Mouse (Mus musculus) MEL (cell line): ENCODE data around the gene Flnc.

Experiments
- BHLHE40 ChIP-seq: IDR thresholded peaks from 2 replicates; pipeline ENCODE4 v1.6.1; 2012; ENCODE audit warnings: low read depth, mild to moderate bottlenecking, inconsistent platforms, low read length, improper control_type of control experiment, borderline replicate concordance
- MAFK ChIP-seq: IDR thresholded peaks from 2 replicates; pipeline ENCODE4 v1.6.1; 2011; ENCODE audit warnings: low read depth, mild to moderate bottlenecking, low read length, improper control_type of control experiment, borderline replicate concordance
- MEF2A ChIP-seq: IDR thresholded peaks from 2 replicates; pipeline ENCODE4 v1.6.1; 2014; ENCODE audit warnings: low read depth, mild to moderate bottlenecking, inconsistent platforms, low read length, improper control_type of control experiment; ENCODE audit not compliant: poor library complexity, insufficient replicate concordance, severe bottlenecking; ENCODE audit errors: extremely low read depth
- MXI1 ChIP-seq: IDR thresholded peaks from 2 replicates; pipeline ENCODE4 v1.6.1; 2011; ENCODE audit warnings: mild to moderate bottlenecking, low read depth, low read length, improper control_type of control experiment
- MYB ChIP-seq: IDR thresholded peaks from 2 replicates; pipeline ENCODE4 v1.6.1; 2011; ENCODE audit warnings: mild to moderate bottlenecking, low read depth, low read length, improper control_type of control experiment
- MYC ChIP-seq: IDR thresholded peaks from 2 replicates; pipeline ENCODE4 v1.6.1; 2011; ENCODE audit warnings: low read depth, mild to moderate bottlenecking, low read length, improper control_type of control experiment, moderate library complexity
- NRF1 ChIP-seq: IDR thresholded peaks from 2 replicates; pipeline ENCODE4 v1.6.1; 2014; ENCODE audit warnings: low read depth, mild to moderate bottlenecking, inconsistent platforms, low read length, improper control_type of control experiment, moderate library complexity; ENCODE audit not compliant: poor library complexity, insufficient read depth, severe bottlenecking
- POLR2A ChIP-seq, 2 experiments: IDR thresholded peaks; 2 replicates each; pipeline ENCODE4 v1.6.1; 2011 to 2012; ENCODE audit warnings: low read length in 2 of 2, mild to moderate bottlenecking in 2 of 2, control low read depth in 1 of 2, improper control_type of control experiment in 1 of 2, low read depth in 1 of 2, moderate library complexity in 1 of 2; ENCODE audit not compliant: control insufficient read depth in 1 of 2, insufficient read depth in 1 of 2, poor library complexity in 1 of 2
- RAD21 ChIP-seq: IDR thresholded peaks from 2 replicates; pipeline ENCODE4 v1.6.1; 2011; ENCODE audit warnings: mild to moderate bottlenecking, low read depth, low read length, improper control_type of control experiment
- RCOR1 ChIP-seq: IDR thresholded peaks from 2 replicates; pipeline ENCODE4 v1.6.1; 2012; ENCODE audit warnings: low read depth, mild to moderate bottlenecking, inconsistent platforms, low read length, improper control_type of control experiment
- SIN3A ChIP-seq: IDR thresholded peaks from 2 replicates; pipeline ENCODE4 v1.6.1; 2012; ENCODE audit warnings: low read length, improper control_type of control experiment, inconsistent platforms
- USF1 ChIP-seq: IDR thresholded peaks from 2 replicates; pipeline ENCODE4 v1.6.1; 2014; ENCODE audit warnings: low read depth, mild to moderate bottlenecking, inconsistent platforms, low read length, improper control_type of control experiment, moderate library complexity

DNA sequence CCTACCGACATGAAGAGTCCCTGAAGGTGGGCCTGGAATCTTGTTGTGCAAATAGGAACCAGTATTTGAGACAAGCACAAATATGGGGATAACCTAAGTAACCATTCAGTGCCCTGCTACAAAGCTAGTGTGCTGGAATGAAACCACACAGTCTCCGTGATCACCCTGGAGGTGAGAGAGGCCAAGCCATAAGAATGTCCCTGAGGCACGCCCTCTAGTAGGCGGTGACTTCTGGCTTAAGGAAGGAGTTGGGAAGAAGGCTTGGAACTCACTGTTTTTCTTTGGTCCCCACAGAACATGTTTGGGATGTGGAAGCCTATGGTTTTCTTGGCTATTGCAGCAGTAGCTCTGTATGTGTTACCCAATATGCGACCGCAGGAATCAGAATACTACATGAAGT lies 6.7 kb upstream of the Flnc start:
- TF ChIP-seq POLR2A (IDR thresholded peaks at IDR 0.05; ENCODE audit: control insufficient read depth in 1 of 2, insufficient read depth in 1 of 2, low read depth in 1 of 2, low read length in 2 of 2, poor library complexity in 1 of 2) (no peak), SIN3A (no peak), USF1 (no peak), NRF1 (no peak), RCOR1 (no peak), BHLHE40 (no peak), MYC (no peak), MAFK (no peak), MYB (no peak), MEF2A (no peak), RAD21 (no peak), MXI1 (no peak)
